Comparison of ENCODE assay signal across 8 mouse cellular contexts in the genomic region with DNA sequence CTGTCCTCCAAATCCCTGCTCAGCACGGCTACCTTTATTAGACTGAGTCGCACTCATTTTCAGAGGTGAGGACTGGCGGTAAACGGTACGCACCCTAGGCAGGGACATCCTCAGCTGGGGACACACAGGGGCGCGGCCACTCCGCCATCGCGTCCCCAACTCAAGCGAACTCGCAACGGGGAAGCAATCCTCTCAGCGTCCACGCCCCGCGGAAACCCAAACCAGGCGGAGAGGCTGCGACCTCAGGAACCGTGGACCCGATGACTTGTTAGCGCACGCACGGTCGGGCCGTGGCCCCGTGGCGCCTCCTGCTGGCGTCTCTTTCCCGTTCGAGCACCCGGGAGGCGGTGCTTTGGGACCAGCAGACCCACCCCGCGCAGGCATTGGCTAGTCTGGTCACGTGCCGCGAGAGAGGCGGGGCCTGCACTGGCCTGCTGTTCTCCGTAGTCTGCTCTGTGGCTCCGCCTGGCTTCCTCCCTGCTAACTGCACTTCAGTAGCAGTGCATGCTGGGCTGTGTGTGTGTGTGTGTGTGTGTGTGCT. TPM values are rescaled to one million over a fixed set of nuclear protein-coding genes. Genes with fewer than 3 reads are reported as not detected.
DNase-seq lines count a peak whose midpoint lies in the region; ATAC-seq lines count a peak whose summit lies in the region.

No protein-coding gene starts in this region.

- H3K9ac ChIP-seq in intestine, embryonic 14.5 days (ENCODE audit: low read length) = peak overlapping the region; percentile 63

- H3K4me3 ChIP-seq in intestine, embryonic 14.5 days (ENCODE audit: low read depth, low read length) = peak overlapping the region; percentile 66

- no peaks in the 10 kb centered on the region for H3K9me3 ChIP-seq in intestine, embryonic 14.5 days (ENCODE audit: control insufficient read depth, low read length)

- ATAC-seq in intestine, embryonic 14.5 days (replicated peaks; ENCODE audit: low FRiP score, low TSS enrichment, low read depth) = peak; percentile 98

- intact Hi-C loops in gastrocnemius, postnatal 14 days (cut with DNase I; ENCODE audit: low total_unique reads) = loop anchor here (2.0 kb wide), 1 partner anchor 141 kb away; no protein-coding TSS in a partner anchor
- intact Hi-C loops in left cerebral cortex, postnatal 14 days (cut with DNase I) = loop anchor here (2.0 to 5.0 kb wide), 3 partner anchors 50 to 203 kb away; a partner anchor contains a TSS

- peak overlapping the region; percentile 88 for H3K4me2 ChIP-seq in intestine, embryonic 14.5 days (ENCODE audit: low read length)

- peak; percentile 72 for DNase-seq in adipocyte (ENCODE audit: low spot score)
- peak; percentile 99 for DNase-seq in embryo, embryonic 10 days (ENCODE audit: low spot score)
- peak; percentile 100 for DNase-seq in gastrocnemius, postnatal 14 days
- DNase-seq in intestine, embryonic 14.5 days (ENCODE audit: low spot score) = peak; percentile 99
- DNase-seq in left cerebral cortex, postnatal 14 days (ENCODE audit: low spot score in 2 of 2) = peak; percentile 99 to 100
- peak; percentile 96 for DNase-seq in mesoderm, embryonic 11.5 days (ENCODE audit: low read depth, low spot score)
- peak; percentile 98 for DNase-seq in right cerebral cortex, postnatal 36 days (ENCODE audit: low spot score in 2 of 2)
- DNase-seq in yolk sac, embryonic 10.5 days (ENCODE audit: low spot score) = peak; percentile 94

- peak overlapping the region; percentile 51 for H3K27ac ChIP-seq in intestine, embryonic 14.5 days (ENCODE audit: low read depth)

- under 1% methylated on average over 41 of the region's 41 CpGs for WGBS in intestine, embryonic 14.5 days

- H3K27me3 ChIP-seq in intestine, embryonic 14.5 days (replicated peaks; ENCODE audit: control insufficient read depth, insufficient read depth, low read length) = no peaks in the 10 kb centered on the region

- H3K36me3 ChIP-seq in intestine, embryonic 14.5 days (ENCODE audit: control insufficient read depth, insufficient read depth, low read length) = no peaks in the 10 kb centered on the region

- H3K4me1 ChIP-seq in intestine, embryonic 14.5 days (replicated peaks; ENCODE audit: control insufficient read depth, insufficient read depth, low read length) = 0 out of 2 replicates have a peak, but pooled peaks cover 2% of the 10 kb centered on the region

RNA-seq across cellular contexts. Expression of a gene that starts 35.0 kb away (rescaled TPM):
- 10 to 100 TPM; 24.2 to 24.8 TPM for total RNA-seq in gastrocnemius, postnatal 14 days (2021)
- polyA plus RNA-seq in intestine, embryonic 14.5 days (2014; fragmentation: Nextera tagmentation; extraction: Ambion mirVana) = 18.4 and 20.5 TPM in 2 replicates
- total RNA-seq in left cerebral cortex, postnatal 14 days (2021) = 10 to 100 TPM; 46.3 to 47.9 TPM

RNA-seq across cellular contexts. Expression of a gene that starts 55.7 kb away (rescaled TPM):
- total RNA-seq in gastrocnemius, postnatal 14 days (2021) = under 1 TPM in 1 of 2 experiments, not detected in 1; 0.51 TPM
- polyA plus RNA-seq in intestine, embryonic 14.5 days (2014; fragmentation: Nextera tagmentation; extraction: Ambion mirVana) = 43.9 and 51.6 TPM in 2 replicates
- 1 to 10 TPM in 1 of 2 experiments, under 1 TPM in 1; 0.94 to 1.4 TPM for total RNA-seq in left cerebral cortex, postnatal 14 days (2021)

Comparison
In these comparisons a context has a peak if more than half of its experiments do, and no peak if none do; other contexts are left out.
1. Peak in every context shown above with its lines: DNase-seq, ATAC-seq, H3K4me3 ChIP-seq and H3K27ac ChIP-seq.